ENCODE assay signal across 20 mouse cellular contexts in genomic region chr7:45081016-45081415, GRCm38 (mm10). TPM values are rescaled to one million over a fixed set of nuclear protein-coding genes. Genes with fewer than 3 reads are reported as not detected.
A peak's percentile ranks its signal among the peaks of the same experiment; 100 is the strongest.
DNase-seq lines count a peak whose midpoint lies in the region; ATAC-seq and TF ChIP-seq lines count a peak whose summit lies in the region.
"Had no signal": no experiment of that assay in that cellular context is flagged by ENCODE, and none has a peak within 500 bp of the region (broad histone marks: within the 10 kb centered on the region; RNA-seq: fewer than 3 reads in every experiment).

No protein-coding gene starts in this region.

- no peak overlapping the region for H3K4me2 ChIP-seq in hindbrain, embryonic 13.5 days
- H3K4me2 ChIP-seq: forebrain, embryonic 13.5 days; hindbrain, embryonic 12.5 days; midbrain, embryonic 13.5 days; neural tube, embryonic 15.5 days had no signal

- H3K4me1 ChIP-seq in spleen, adult 2 months (ENCODE audit: control insufficient read depth, insufficient read depth, insufficient read length), result peaks cover 12% of the 10 kb centered on the region; the same call in 1 of the 2 replicates
- peaks cover 10% of the 10 kb centered on the region for H3K4me1 ChIP-seq in brown adipose tissue, adult 24 weeks (ENCODE audit: control insufficient read depth, insufficient read depth, insufficient read length, low read length)
- H3K4me1 ChIP-seq in hindbrain, embryonic 13.5 days (replicated peaks), result no peaks in the 10 kb centered on the region
- H3K4me1 ChIP-seq: forebrain, embryonic 13.5 days had no signal

- WGBS in spleen, adult 2 months, result 86% methylated on average over 5 of the region's 5 CpGs
- WGBS in hindbrain, embryonic 13.5 days, result 50% methylated on average over 5 of the region's 5 CpGs

- TF ChIP-seq POLR2A in spleen, adult 2 months (IDR thresholded peaks at IDR 0.05; ENCODE audit: low read depth, low read length), result no peak

- H3K36me3 ChIP-seq in spleen, adult 2 months (ENCODE audit: control insufficient read depth, insufficient read depth, low read length), result peaks cover 16% of the 10 kb centered on the region
- H3K36me3 ChIP-seq in hindbrain, embryonic 13.5 days, result peaks cover 39% of the 10 kb centered on the region

- DNase-seq in heart, adult 11 months, result peak; percentile 96
- DNase-seq in heart, adult 8-10 months (ENCODE audit: low spot score), result no peak
- no peak for DNase-seq in spleen, adult 2 months (ENCODE audit: low read depth in 1 of 2, low spot score in 2 of 2)
- no peak for DNase-seq in spleen, postnatal 14 days (ENCODE audit: low spot score in 2 of 2)
- DNase-seq in cerebellum, postnatal 10 days, result no peak
- DNase-seq in layer of hippocampus, adult 9-11 months, result no peak
- DNase-seq: adrenal gland, adult 8-10 months; cerebellum, adult 2 months; kidney, postnatal 25 days; lung, adult 18-20 months; thymus, adult 18-20 months had no signal

- no peak for ATAC-seq in hindbrain, embryonic 13.5 days (ENCODE audit: low FRiP score)
- ATAC-seq: forebrain, embryonic 13.5 days; intestine, embryonic 16.5 days; midbrain, embryonic 13.5 days had no signal

- no peak for TF ChIP-seq CTCF in spleen, adult 2 months (IDR thresholded peaks at IDR 0.05; ENCODE audit: extremely low read depth, insufficient read depth, insufficient read length, insufficient replicate concordance)

- no peaks in the 10 kb centered on the region for H3K27me3 ChIP-seq in spleen, adult 2 months (ENCODE audit: control insufficient read depth, insufficient read depth, low read length)
- H3K27me3 ChIP-seq in hindbrain, embryonic 13.5 days, result no peaks in the 10 kb centered on the region
- H3K27me3 ChIP-seq: forebrain, embryonic 13.5 days; hindbrain, embryonic 12.5 days; midbrain, embryonic 13.5 days; neural tube, embryonic 15.5 days had no signal

- H3K27ac ChIP-seq in spleen, adult 2 months (ENCODE audit: insufficient read depth, low read length), result peak overlapping the region; percentile 31; the same call in 1 of the 2 replicates
- peak overlapping the region; percentile 31 for H3K27ac ChIP-seq in brown adipose tissue, adult 24 weeks (replicated peaks; ENCODE audit: low read depth, low read length)
- no peak overlapping the region for H3K27ac ChIP-seq in hindbrain, embryonic 13.5 days
- H3K27ac ChIP-seq: forebrain, embryonic 13.5 days; midbrain, embryonic 13.5 days had no signal

- no peaks in the 10 kb centered on the region for H3K9me3 ChIP-seq in hindbrain, embryonic 13.5 days
- H3K9me3 ChIP-seq: forebrain, embryonic 13.5 days; hindbrain, embryonic 12.5 days; midbrain, embryonic 13.5 days; neural tube, embryonic 15.5 days had no signal

- H3K9ac ChIP-seq in hindbrain, embryonic 13.5 days, result no peak overlapping the region
- H3K9ac ChIP-seq: forebrain, embryonic 13.5 days; hindbrain, embryonic 12.5 days; midbrain, embryonic 13.5 days; neural tube, embryonic 15.5 days had no signal

- H3K4me3 ChIP-seq in spleen, adult 2 months (ENCODE audit: extremely low read depth, insufficient read depth, insufficient read length), result no peak overlapping the region
- H3K4me3 ChIP-seq in brown adipose tissue, adult 24 weeks (ENCODE audit: insufficient read depth, low read depth, low read length), result no peak overlapping the region
- H3K4me3 ChIP-seq in hindbrain, embryonic 13.5 days, result no peak overlapping the region
- H3K4me3 ChIP-seq: forebrain, embryonic 13.5 days; hindbrain, embryonic 12.5 days; midbrain, embryonic 13.5 days; myocyte; neural tube, embryonic 15.5 days had no signal

RNA-seq across cellular contexts. Expression of gene Rcn3, which starts 11.0 kb away (rescaled TPM):
- 10 to 100 TPM; 17.8 to 27.4 (median 21.4) TPM for total RNA-seq in heart, adult 8-10 months (2022)
- polyA plus RNA-seq in spleen, adult 2 months (2012; rRNA removed), result 96.5 and 100 TPM in 2 replicates
- polyA plus RNA-seq in brown adipose tissue, adult 24 weeks (2012; ENCODE audit: insufficient read depth, insufficient read length, missing spikeins), result 12.7 and 16.4 TPM in 2 replicates
- 93.8 and 103 TPM in 2 replicates for polyA plus RNA-seq in hindbrain, embryonic 13.5 days (2015; fragmentation: Nextera tagmentation; extraction: Ambion mirVana)
- total RNA-seq: G1E had no signal

RNA-seq across cellular contexts. Expression of gene Prrg2, which starts 18.5 kb away (rescaled TPM):
- total RNA-seq in heart, adult 8-10 months (2022), result 1 to 10 TPM; 5.6 to 7.8 (median 6.7) TPM
- polyA plus RNA-seq in spleen, adult 2 months (2012; rRNA removed), result 19.9 and 27.6 TPM in 2 replicates
- polyA plus RNA-seq in brown adipose tissue, adult 24 weeks (2012; ENCODE audit: insufficient read depth, insufficient read length, missing spikeins), result 17.2 and 33.8 TPM in 2 replicates
- polyA plus RNA-seq in hindbrain, embryonic 13.5 days (2015; fragmentation: Nextera tagmentation; extraction: Ambion mirVana), result 14.8 and 17.1 TPM in 2 replicates

RNA-seq across cellular contexts. Expression of gene Nosip, which starts 18.8 kb away (rescaled TPM):
- 10 to 100 TPM; 30.6 to 33.8 (median 32.7) TPM for total RNA-seq in heart, adult 8-10 months (2022)
- polyA plus RNA-seq in spleen, adult 2 months (2012; rRNA removed), result 67.9 and 95.7 TPM in 2 replicates
- polyA plus RNA-seq in brown adipose tissue, adult 24 weeks (2012; ENCODE audit: insufficient read depth, insufficient read length, missing spikeins), result 24.3 and 26.8 TPM in 2 replicates
- polyA plus RNA-seq in hindbrain, embryonic 13.5 days (2015; fragmentation: Nextera tagmentation; extraction: Ambion mirVana), result 58.0 and 58.5 TPM in 2 replicates

RNA-seq across cellular contexts. Expression of gene Fcgrt, which starts 22.6 kb away (rescaled TPM):
- 10 to 100 TPM; 65.6 to 77.1 (median 67.5) TPM for total RNA-seq in heart, adult 8-10 months (2022)
- 64.4 and 75.4 TPM in 2 replicates for polyA plus RNA-seq in spleen, adult 2 months (2012; rRNA removed)
- 167 and 170 TPM in 2 replicates for polyA plus RNA-seq in brown adipose tissue, adult 24 weeks (2012; ENCODE audit: insufficient read depth, insufficient read length, missing spikeins)
- 26.9 and 28.3 TPM in 2 replicates for polyA plus RNA-seq in hindbrain, embryonic 13.5 days (2015; fragmentation: Nextera tagmentation; extraction: Ambion mirVana)
- total RNA-seq: G1E had no signal
- polyA plus RNA-seq: G1E had no signal

RNA-seq across cellular contexts. Expression of gene Prr12, which starts 28.3 kb away (rescaled TPM):
- total RNA-seq in heart, adult 8-10 months (2022), result 10 to 100 TPM; 22.4 to 26.3 (median 24.9) TPM
- 16.1 TPM in 2 replicates for polyA plus RNA-seq in spleen, adult 2 months (2012; rRNA removed)
- 4.8 and 5.4 TPM in 2 replicates for polyA plus RNA-seq in brown adipose tissue, adult 24 weeks (2012; ENCODE audit: insufficient read depth, insufficient read length, missing spikeins)
- polyA plus RNA-seq in hindbrain, embryonic 13.5 days (2015; fragmentation: Nextera tagmentation; extraction: Ambion mirVana), result 13.8 and 14.5 TPM in 2 replicates
